Mouse (Mus musculus) right cerebral cortex, postnatal 14 days (tissue): ENCODE results near the gene Nxf1.

Experiments used
- DNase-seq: peaks from one replicate; pipeline ENCODE4 v3.0.0; 2022

Gene Nxf1

GRCm38 (mm10) chr19:8772996-8773395 lies 16.1 kb downstream of the Nxf1 start:
- no peak for DNase-seq

GRCm38 (mm10) chr19:8773409-8773808 lies 16.5 kb downstream of the Nxf1 start:
- DNase-seq = no peak

- peak; percentile 95 for DNase-seq
Observed at GRCm38 (mm10) chr19:8774086-8774835, 17.4 kb downstream of the Nxf1 start, which contains the start of gene Tmem179b. TSS of gene Tmem179b (minus strand) at chr19:8774467.

- no peak for DNase-seq
Observed at GRCm38 (mm10) chr19:8774951-8775421, 18.1 kb downstream of the Nxf1 start.

- DNase-seq = peak; percentile 88
Observed at GRCm38 (mm10) chr19:8786008-8786781, 29.3 kb downstream of the Nxf1 start, which contains the start of gene Taf6l. TSS of gene Taf6l (minus strand) at chr19:8786417.

- DNase-seq = no peak
Observed at GRCm38 (mm10) chr19:8788521-8788920, 31.6 kb downstream of the Nxf1 start.

- no peak for DNase-seq
Observed at GRCm38 (mm10) chr19:8789171-8789570, 32.3 kb downstream of the Nxf1 start.

GRCm38 (mm10) chr19:8790171-8790570 lies 33.3 kb downstream of the Nxf1 start:
- DNase-seq = no peak

GRCm38 (mm10) chr19:8798264-8798946 lies 41.5 kb downstream of the Nxf1 start, which contains the start of gene Polr2g:
TSS of gene Polr2g (minus strand) at chr19:8798577.
- DNase-seq = peak; percentile 85

- DNase-seq = no peak
Observed at GRCm38 (mm10) chr19:8798947-8799315, 42.1 kb downstream of the Nxf1 start.

GRCm38 (mm10) chr19:8802130-8802821 lies 45.4 kb downstream of the Nxf1 start, which contains the start of gene Zbtb3:
TSS of gene Zbtb3 (plus strand) at chr19:8802555.
- DNase-seq = peak; percentile 86

- no peak for DNase-seq
Observed at GRCm38 (mm10) chr19:8803204-8803780, 46.4 kb downstream of the Nxf1 start.

GRCm38 (mm10) chr19:8803879-8804660 lies 47.2 kb downstream of the Nxf1 start:
- DNase-seq = no peak

- DNase-seq = no peak
Observed at GRCm38 (mm10) chr19:8806810-8807209, 49.9 kb downstream of the Nxf1 start.

- no peak for DNase-seq
Observed at GRCm38 (mm10) chr19:8815812-8816211, 58.9 kb downstream of the Nxf1 start.

- DNase-seq = no peak
Observed at GRCm38 (mm10) chr19:8817001-8817400, 60.1 kb downstream of the Nxf1 start.

GRCm38 (mm10) chr19:8818301-8818798 lies 61.5 kb downstream of the Nxf1 start:
- DNase-seq = no peak

- peak; percentile 92 for DNase-seq
Observed at GRCm38 (mm10) chr19:8818801-8819595, 62.1 kb downstream of the Nxf1 start, which contains the start of gene Ttc9c. TSS of gene Ttc9c (minus strand) at chr19:8819333.

- DNase-seq = peak; percentile 98
Observed at GRCm38 (mm10) chr19:8819596-8820423, 62.9 kb downstream of the Nxf1 start, which contains the start of gene Hnrnpul2. TSS of gene Hnrnpul2 (plus strand) at chr19:8820010.
